Mouse (Mus musculus) C2C12 (cell line): Measurements from ENCODE around the gene Gsto1. TPM values are rescaled to one million over a fixed set of nuclear protein-coding genes. Genes with fewer than 3 reads are reported as not detected.
"Not testable (repeated sequence)": the region's sequence is repeated elsewhere in the genome, so short reads cannot be mapped to it uniquely, and the experiment has no call there.

Source experiments
- H3K27me3 ChIP-seq: one replicate; pipeline ENCODE4 v1.6.1; 2011; ENCODE audit not compliant: control insufficient read depth, insufficient read depth, insufficient read length
- H3K36me3 ChIP-seq: one replicate; pipeline ENCODE4 v1.6.1; 2011; ENCODE audit not compliant: control insufficient read depth, insufficient read depth
- H3K4me3 ChIP-seq: one replicate; pipeline ENCODE4 v1.5.1; 2011; ENCODE audit warnings: mild to moderate bottlenecking, control low read depth; ENCODE audit not compliant: poor library complexity, insufficient read depth, severe bottlenecking
- H3K79me2 ChIP-seq: one replicate; pipeline ENCODE4 v1.6.1; 2011; ENCODE audit not compliant: control insufficient read depth, insufficient read depth
- H3K79me3 ChIP-seq: one replicate; pipeline ENCODE4 v1.6.1; 2011; ENCODE audit warnings: low read depth, control low read depth
- H3ac ChIP-seq: one replicate; pipeline ENCODE3; 2011; ENCODE audit warnings: low read depth; ENCODE audit not compliant: control insufficient read depth, insufficient read length
- CEBPB ChIP-seq: IDR thresholded peaks from one replicate; pipeline ENCODE4 v1.6.1; 2011; ENCODE audit warnings: low read depth, mild to moderate bottlenecking, control low read depth, moderate library complexity
- CTCF ChIP-seq: IDR thresholded peaks from one replicate; pipeline ENCODE4 v1.5.1; 2011; ENCODE audit not compliant: control insufficient read depth, insufficient read depth, insufficient read length
- FOSL1 ChIP-seq: IDR thresholded peaks from one replicate; pipeline ENCODE4 v1.8.0; 2011; ENCODE audit warnings: mild to moderate bottlenecking, low read length; ENCODE audit not compliant: poor library complexity, insufficient read depth, severe bottlenecking
- MAX ChIP-seq: IDR thresholded peaks from one replicate; pipeline ENCODE4 v1.6.1; 2011; ENCODE audit warnings: mild to moderate bottlenecking, control low read depth
- MYOD1 ChIP-seq: IDR thresholded peaks from one replicate; pipeline ENCODE4 v1.6.1; 2011; ENCODE audit warnings: low read depth; ENCODE audit not compliant: control insufficient read depth, insufficient read length
- MYOG ChIP-seq: IDR thresholded peaks from one replicate; pipeline ENCODE4 v1.6.1; 2011; ENCODE audit not compliant: control insufficient read depth, insufficient read length; ENCODE audit errors: extremely low read depth
- USF1 ChIP-seq: IDR thresholded peaks from one replicate; pipeline ENCODE4 v1.6.1; 2011; ENCODE audit warnings: low read depth, mild to moderate bottlenecking, control low read depth, moderate library complexity
- polyA plus RNA-seq: library from polyadenylated mRNA; unstranded; fragments of >200 nt; fragmentation: generic; extraction: Trizol; gene quantifications from one replicate; pipeline ENCODE4 v1.2.1, GENCODE M21; 2012; ENCODE audit warnings: missing spikeins

Gene Gsto1
- polyA plus RNA-seq, 1 experiment = 272 TPM

GRCm38 (mm10) chr19:47834614-47835013 is 20.2 kb upstream of the Gsto1 start:
- H3K36me3 ChIP-seq = no peaks in the 10 kb centered on the region

GRCm38 (mm10) chr19:47835776-47836175 is 19.0 kb upstream of the Gsto1 start:
- no peaks in the 10 kb centered on the region for H3K27me3 ChIP-seq
- no peak overlapping the region for H3K4me3 ChIP-seq
- H3K79me2 ChIP-seq = no peaks in the 10 kb centered on the region
- no peaks in the 10 kb centered on the region for H3K36me3 ChIP-seq
- no peak for TF ChIP-seq USF1
- TF ChIP-seq FOSL1 = no peak
- no peak for TF ChIP-seq CEBPB
- no peak for TF ChIP-seq MYOD1
- TF ChIP-seq MYOG = no peak
- no peak for TF ChIP-seq CTCF
- no peak for TF ChIP-seq MAX
- H3ac ChIP-seq = no peak overlapping the region
- no peaks in the 10 kb centered on the region for H3K79me3 ChIP-seq

More at GRCm38 (mm10) chr19:47834614-47835013, 20.2 kb upstream of the Gsto1 start:
- TF ChIP-seq MYOG = no peak
- TF ChIP-seq MYOD1 = no peak
- TF ChIP-seq CTCF = no peak
- TF ChIP-seq USF1 = no peak
- no peak for TF ChIP-seq CEBPB
- no peak for TF ChIP-seq FOSL1
- no peak for TF ChIP-seq MAX
- H3ac ChIP-seq = no peak overlapping the region
- H3K79me2 ChIP-seq = no peaks in the 10 kb centered on the region
- H3K27me3 ChIP-seq = no peaks in the 10 kb centered on the region
- no peak overlapping the region for H3K4me3 ChIP-seq
- no peaks in the 10 kb centered on the region for H3K79me3 ChIP-seq

GRCm38 (mm10) chr19:47836701-47837526 is 17.9 kb upstream of the Gsto1 start:
- no peaks in the 10 kb centered on the region for H3K36me3 ChIP-seq
- TF ChIP-seq FOSL1 = no peak
- TF ChIP-seq MYOD1 = no peak
- peak; percentile 42 for TF ChIP-seq CEBPB
- H3ac ChIP-seq = peak overlapping the region; percentile 1
- H3K79me2 ChIP-seq = no peaks in the 10 kb centered on the region
- no peaks in the 10 kb centered on the region for H3K27me3 ChIP-seq
- no peaks in the 10 kb centered on the region for H3K79me3 ChIP-seq
- no peak overlapping the region for H3K4me3 ChIP-seq

- Histone ChIP-seq H3K79me2 (no peaks in the 10 kb centered on the region), H3K27me3 (no peaks in the 10 kb centered on the region), H3K36me3 (no peaks in the 10 kb centered on the region), H3ac (no peak overlapping the region), H3K4me3 (no peak overlapping the region), H3K79me3 (no peaks in the 10 kb centered on the region)
- no peak for TF ChIP-seq MAX
- no peak for TF ChIP-seq MYOD1
- TF ChIP-seq CTCF = no peak
- no peak for TF ChIP-seq MYOG
- no peak for TF ChIP-seq USF1
- no peak for TF ChIP-seq FOSL1
- TF ChIP-seq CEBPB = no peak
Measured at GRCm38 (mm10) chr19:47837527-47837901, 17.3 kb upstream of the Gsto1 start.

GRCm38 (mm10) chr19:47841234-47841633 is 13.5 kb upstream of the Gsto1 start:
- H3ac ChIP-seq, H3K4me3 ChIP-seq, H3K27me3 ChIP-seq, H3K79me2 ChIP-seq, H3K79me3 ChIP-seq, H3K36me3 ChIP-seq: not testable (repeated sequence)

GRCm38 (mm10) chr19:47849735-47850134 is 5.0 kb upstream of the Gsto1 start:
- no peaks in the 10 kb centered on the region for H3K79me3 ChIP-seq
- no peaks in the 10 kb centered on the region for H3K27me3 ChIP-seq
- H3K79me2 ChIP-seq = no peaks in the 10 kb centered on the region
- TF ChIP-seq MYOD1 (no peak), MYOG (no peak), MAX (no peak), CTCF (no peak), FOSL1 (no peak), CEBPB (no peak), USF1 (no peak)
- H3K36me3 ChIP-seq = no peaks in the 10 kb centered on the region
- no peak overlapping the region for H3ac ChIP-seq
- no peak overlapping the region for H3K4me3 ChIP-seq

GRCm38 (mm10) chr19:47852131-47852530 is 2.6 kb upstream of the Gsto1 start:
- H3K36me3 ChIP-seq, H3ac ChIP-seq, H3K4me3 ChIP-seq, H3K27me3 ChIP-seq: not testable (repeated sequence)
- Histone ChIP-seq H3K79me2 (peaks cover 23% of the 10 kb centered on the region), H3K79me3 (peaks cover 15% of the 10 kb centered on the region)
